Mouse (Mus musculus) megakaryocyte, embryonic 14.5 days (primary cell): ENCODE data around the gene Pla2g10.

Source experiments
- FLI1 ChIP-seq: IDR thresholded peaks from 2 replicates; pipeline ENCODE4 v1.6.1; 2012; ENCODE audit warnings: low read length, inconsistent platforms, mixed read lengths
- GATA1 ChIP-seq: IDR thresholded peaks from 3 replicates; pipeline ENCODE4 v1.6.1; 2012; ENCODE audit warnings: mixed read lengths, low read length, inconsistent platforms, borderline replicate concordance

GRCm38 (mm10) chr16:13749981-13750380 lies 19.2 kb upstream of the Pla2g10 start:
- TF ChIP-seq GATA1 (no peak), FLI1 (no peak)
